Mouse (Mus musculus): ENCODE data around the gene Gm21319. TPM values are rescaled to one million over a fixed set of nuclear protein-coding genes. Genes with fewer than 3 reads are reported as not detected.
"Not testable (repeated sequence)": the region's sequence is repeated elsewhere in the genome, so short reads cannot be mapped to it uniquely, and the experiment has no call there.

The Gm21319 gene
- not detected for total RNA-seq (2021)

DNA sequence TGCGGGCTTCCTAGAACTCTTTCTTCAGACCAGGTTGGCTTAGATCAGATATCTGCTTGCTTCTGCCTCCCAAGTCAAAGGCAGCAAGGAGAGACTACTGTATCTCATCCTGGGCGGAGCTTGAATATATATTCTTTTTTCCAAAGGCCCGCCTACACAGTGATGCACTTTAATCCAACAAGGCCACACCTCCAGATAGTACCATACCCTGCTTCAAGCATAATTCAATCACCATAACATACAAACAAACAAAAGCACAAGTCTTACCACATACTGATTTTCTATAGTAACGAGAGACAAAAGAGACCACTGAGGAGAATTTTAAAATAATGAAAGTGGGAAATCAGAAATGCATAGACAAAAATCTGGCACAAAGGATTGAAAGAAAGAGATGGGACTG, at the start of gene Gm21319:
Gm21319 (minus strand) TSS at position 101 of the 400 bp plus-strand sequence.
- DNase-seq (ENCODE audit: low spot score); intact Hi-C loops (cut with DNase I): not testable (repeated sequence)

DNA sequence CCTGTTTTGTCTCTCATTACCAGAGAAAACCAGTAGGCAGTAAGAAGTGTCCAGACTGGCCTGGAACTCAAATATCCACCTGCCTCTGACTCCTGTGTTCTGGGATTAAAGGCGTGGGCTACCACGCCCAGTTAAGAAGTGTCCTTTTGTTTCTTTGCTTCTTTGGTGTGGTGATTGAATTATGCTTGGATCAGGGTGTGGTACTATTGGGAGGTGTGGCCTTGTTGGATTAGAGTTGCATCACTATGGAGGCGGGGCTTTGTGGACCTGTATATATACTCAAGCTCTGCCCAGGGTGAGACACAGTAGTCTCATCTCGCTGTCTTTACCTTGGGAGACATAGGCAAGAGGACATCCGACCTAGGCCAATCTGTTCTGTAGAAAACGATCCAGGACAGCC, 40.7 kb upstream of the Gm21319 start, which contains the start of gene BB287469:
BB287469 (plus strand) TSS at position 301 of the 400 bp plus-strand sequence.
- intact Hi-C loops (cut with DNase I); DNase-seq (ENCODE audit: low spot score): not testable (repeated sequence)

DNA sequence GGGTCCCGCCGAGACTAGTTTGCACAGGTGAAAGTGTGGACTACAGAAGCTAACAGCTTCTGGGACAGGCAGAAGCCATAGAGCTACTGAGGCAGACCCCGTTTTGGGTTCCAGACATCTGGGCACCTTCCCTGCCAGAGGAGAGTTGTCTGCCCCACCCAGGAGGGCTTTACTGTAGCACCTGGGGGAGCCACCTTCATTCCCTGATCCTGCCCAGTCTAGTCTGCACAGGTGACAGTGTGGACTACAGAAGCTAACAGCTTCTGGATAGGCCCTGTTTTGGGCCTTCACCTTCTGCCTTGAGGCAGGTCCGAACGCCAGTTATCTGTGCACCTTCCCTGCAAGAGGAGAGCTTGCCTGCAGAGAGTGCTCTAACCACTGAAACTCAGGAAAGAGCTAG, 22.4 kb upstream of the Gm21319 start:
- intact Hi-C loops (cut with DNase I); DNase-seq (ENCODE audit: low spot score): not testable (repeated sequence)

DNA sequence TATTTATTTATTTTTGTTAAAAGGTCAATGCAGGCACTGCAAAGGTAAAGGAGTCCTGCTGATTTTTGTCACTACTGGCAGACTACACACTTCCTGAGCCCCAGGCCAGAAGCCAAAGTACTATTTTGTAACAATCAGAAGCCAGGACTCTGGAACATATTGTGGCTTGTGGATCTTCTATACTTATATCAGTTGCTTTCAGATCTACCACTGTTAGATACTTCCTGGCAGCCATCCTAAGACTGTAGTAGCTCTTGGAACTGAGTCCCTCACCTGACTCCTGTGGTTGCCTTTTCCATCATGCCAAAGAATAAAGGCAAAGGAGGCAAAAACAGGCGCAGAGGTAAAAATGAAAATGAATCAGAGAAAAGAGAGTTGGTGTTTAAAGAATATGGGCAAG, 19.7 kb upstream of the Gm21319 start, which contains the start of gene Gm21936:
Gm21936 (plus strand) TSS at position 301 of the 400 bp plus-strand sequence.
- intact Hi-C loops (cut with DNase I); DNase-seq (ENCODE audit: low spot score): not testable (repeated sequence)

Other genes starting within 250 kb of the Gm21319 start
- not detected for gene Oog1, start 173.1 kb downstream of the Gm21319 start, total RNA-seq (2021)
- not detected for gene Gm4027, start 156.9 kb downstream of the Gm21319 start, total RNA-seq (2021)
- not detected for gene Gm16381, start 131.1 kb downstream of the Gm21319 start, total RNA-seq (2021)
- not detected for gene Gm21936, start 19.8 kb upstream of the Gm21319 start, total RNA-seq (2021)
- not detected for gene BB287469, start 40.8 kb upstream of the Gm21319 start, total RNA-seq (2021)
- gene Gm2001, start 66.6 kb upstream of the Gm21319 start, total RNA-seq (2021), result not detected
- not detected for gene Gm2016, start 98.3 kb upstream of the Gm21319 start, total RNA-seq (2021)
- gene Gm2022, start 119.6 kb upstream of the Gm21319 start, total RNA-seq (2021), result not detected
- not detected for gene Gm2035, start 144.1 kb upstream of the Gm21319 start, total RNA-seq (2021)
- gene Gm2042, start 178.3 kb upstream of the Gm21319 start, total RNA-seq (2021), result not detected
- gene Gm2075, start 236.1 kb upstream of the Gm21319 start, total RNA-seq (2021), result not detected
- not detected for gene Gm6803, start 243.0 kb upstream of the Gm21319 start, total RNA-seq (2021)

All from heart, postnatal 25 days (tissue).